Mouse (Mus musculus) stomach, postnatal 0 days (tissue): ENCODE results near the gene Gfod2.

Experiments used
- CTCF ChIP-seq: IDR thresholded peaks from 2 replicates; pipeline ENCODE4 v1.5.1; 2016; ENCODE audit warnings: antibody characterized with exemption, low read depth, mild to moderate bottlenecking, moderate library complexity
- EP300 ChIP-seq: optimal IDR thresholded peaks from 2 replicates; pipeline ENCODE3; 2016; ENCODE audit warnings: antibody characterized with exemption

GRCm38 (mm10) chr8:105689983-105690360, 68.5 kb downstream of the Gfod2 start:
- TF ChIP-seq EP300 (no peak), CTCF (no peak)
